Mouse (Mus musculus) layer of hippocampus, postnatal 10 days (tissue): ENCODE measurements around the gene Bcl3. TPM values are rescaled to one million over a fixed set of nuclear protein-coding genes. Genes with fewer than 3 reads are reported as not detected.

Experiments used
- DNase-seq, 2 experiments: peaks; one replicate each; pipeline ENCODE4 v3.0.0; 2021; ENCODE audit warnings: low spot score in 2 of 2
- long read RNA-seq: library from polyadenylated mRNA; stranded (forward); transcript quantifications from one replicate; pipeline ENCODE4 v2.0.0, GENCODE M21; 2023
- total RNA-seq, 2 experiments: library from RNA; stranded (reverse); gene quantifications; 2 replicates each; pipeline ENCODE4 v1.2.3; 2021

Bcl3 gene
- under 1 TPM; 0.85 to 0.87 TPM for total RNA-seq
- long read RNA-seq = 0 reads

DNA sequence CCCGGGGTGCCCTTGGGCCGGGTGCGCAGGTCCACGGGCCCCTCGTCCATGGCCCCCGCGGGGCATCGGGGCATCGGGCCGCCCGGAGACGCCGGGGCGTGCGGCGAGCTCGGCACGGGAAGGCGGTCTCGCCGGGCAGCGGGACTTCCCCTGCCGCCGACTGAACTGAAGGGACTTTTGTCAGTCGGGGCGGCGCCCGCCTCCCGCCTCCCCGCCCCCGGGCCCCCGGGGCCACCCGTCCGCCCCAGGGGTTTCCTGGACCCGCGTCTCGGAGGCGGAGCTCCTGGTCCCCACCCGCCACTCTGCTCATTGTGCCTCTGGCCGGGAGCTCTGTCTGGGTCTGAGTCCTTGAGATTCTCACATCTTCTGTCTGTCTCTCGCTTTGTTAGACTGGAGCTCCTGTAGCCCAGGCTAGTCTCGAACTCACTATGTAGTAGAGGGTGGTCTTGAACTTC lies at the start of gene Bcl3:
TSS of gene Bcl3 (minus strand) at position 167 of the 455 bp plus-strand sequence.
- DNase-seq = no peak

DNA sequence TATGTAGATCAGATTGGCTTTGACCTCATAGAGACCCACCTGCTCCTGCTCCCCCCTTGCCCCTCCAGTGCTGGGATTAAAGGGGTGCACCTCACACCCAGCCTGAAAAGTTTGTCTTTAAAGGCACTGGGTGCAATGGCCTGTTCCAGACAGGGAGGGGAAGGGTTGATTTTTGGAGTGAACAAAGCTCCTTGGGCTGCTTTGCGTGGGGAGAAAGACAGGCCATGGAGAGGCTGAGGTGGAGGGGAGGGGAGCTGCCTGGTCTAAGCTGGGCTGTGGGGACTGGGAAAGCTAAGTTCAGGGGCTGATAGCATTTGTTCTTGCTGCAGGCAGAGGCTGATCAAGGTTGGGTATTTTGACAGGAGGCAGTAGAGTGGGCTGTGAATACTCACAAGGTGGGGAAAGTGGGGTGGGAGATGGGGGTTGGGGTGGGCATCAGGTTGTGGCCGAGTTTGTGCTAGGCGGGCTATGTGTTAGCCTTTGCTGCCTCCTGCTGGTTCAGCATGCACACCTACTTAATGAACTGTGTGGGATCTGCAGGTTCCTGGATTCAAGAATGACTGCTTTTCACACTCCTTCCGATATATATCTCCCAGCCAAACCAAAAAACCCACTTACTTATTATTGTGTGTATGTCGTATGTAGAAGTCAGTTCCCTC lies 49.5 kb upstream of the Bcl3 start:
- peak in 1 of 2 experiments; percentile 34 for DNase-seq

DNA sequence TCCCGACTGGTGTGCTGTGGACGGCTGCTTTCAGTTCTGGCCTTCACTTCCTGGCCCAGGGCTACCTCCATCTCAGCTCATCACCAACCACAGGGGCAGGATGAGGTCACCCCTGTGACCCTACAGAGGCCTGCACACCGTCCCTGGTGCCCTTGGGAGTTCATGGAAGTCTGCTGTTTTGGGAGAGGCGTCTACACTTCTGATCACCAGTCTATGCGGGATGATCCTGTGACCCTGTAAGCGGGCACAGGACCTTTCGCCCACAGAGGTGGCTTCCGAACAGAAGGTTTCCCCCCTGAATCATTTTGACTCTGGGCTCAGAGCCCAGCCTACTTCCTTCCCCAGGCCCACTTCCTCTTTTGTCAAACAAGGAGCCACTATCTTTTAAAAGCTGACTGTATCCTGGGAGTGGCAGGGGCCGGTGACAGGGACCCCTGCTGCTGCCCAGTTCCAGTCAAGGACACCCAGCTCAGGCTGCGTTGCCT lies 48.6 kb upstream of the Bcl3 start:
- DNase-seq = no peak

DNA sequence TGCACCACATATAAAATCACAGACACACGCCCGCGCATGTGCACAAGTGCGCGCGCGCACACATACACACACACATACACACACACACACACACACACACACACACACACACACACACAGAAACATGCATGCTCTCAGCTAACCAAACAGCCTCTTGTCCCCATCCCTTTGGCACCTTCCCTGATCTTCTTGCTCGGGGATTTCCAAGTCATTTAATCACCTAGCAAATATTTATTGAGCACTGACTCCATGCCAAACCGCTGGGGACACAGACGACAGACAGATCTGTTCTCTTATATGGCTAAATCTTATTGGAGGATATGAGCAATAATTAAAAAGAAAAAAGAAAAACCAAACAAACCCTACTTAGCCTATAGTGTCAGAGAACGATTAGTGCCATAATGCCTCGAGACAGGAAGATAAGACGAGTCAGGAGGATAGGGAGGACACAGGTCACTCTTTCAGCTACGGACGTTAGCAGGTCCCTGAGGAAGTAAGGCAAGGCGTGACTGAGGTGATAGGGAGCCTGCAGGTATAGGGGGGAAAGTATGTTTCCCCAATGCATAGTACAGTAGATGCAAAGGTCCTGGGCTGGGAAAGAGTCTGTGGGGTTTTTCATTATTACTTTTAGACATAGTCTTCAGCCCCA lies 45.3 kb upstream of the Bcl3 start:
- DNase-seq = no peak

DNA sequence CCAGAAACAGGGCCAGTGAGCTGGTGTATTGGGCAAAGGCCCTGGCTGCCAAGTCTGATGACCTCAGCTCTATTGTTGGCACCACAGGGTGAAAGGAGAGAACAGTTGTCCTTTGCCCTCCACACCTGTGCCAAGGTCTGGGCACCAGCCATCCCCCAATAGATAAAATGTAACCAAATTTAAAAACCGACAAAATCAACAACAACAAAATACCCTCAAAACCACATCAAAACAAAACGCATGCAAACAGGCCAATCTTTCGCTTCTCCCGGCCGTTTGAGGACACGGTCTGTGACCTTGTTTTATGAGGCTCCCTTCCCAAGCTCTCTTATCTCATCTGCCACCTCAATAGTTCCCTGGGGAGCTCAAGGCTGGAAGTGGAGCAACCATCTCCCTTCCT lies 43.9 kb upstream of the Bcl3 start:
- no peak for DNase-seq

DNA sequence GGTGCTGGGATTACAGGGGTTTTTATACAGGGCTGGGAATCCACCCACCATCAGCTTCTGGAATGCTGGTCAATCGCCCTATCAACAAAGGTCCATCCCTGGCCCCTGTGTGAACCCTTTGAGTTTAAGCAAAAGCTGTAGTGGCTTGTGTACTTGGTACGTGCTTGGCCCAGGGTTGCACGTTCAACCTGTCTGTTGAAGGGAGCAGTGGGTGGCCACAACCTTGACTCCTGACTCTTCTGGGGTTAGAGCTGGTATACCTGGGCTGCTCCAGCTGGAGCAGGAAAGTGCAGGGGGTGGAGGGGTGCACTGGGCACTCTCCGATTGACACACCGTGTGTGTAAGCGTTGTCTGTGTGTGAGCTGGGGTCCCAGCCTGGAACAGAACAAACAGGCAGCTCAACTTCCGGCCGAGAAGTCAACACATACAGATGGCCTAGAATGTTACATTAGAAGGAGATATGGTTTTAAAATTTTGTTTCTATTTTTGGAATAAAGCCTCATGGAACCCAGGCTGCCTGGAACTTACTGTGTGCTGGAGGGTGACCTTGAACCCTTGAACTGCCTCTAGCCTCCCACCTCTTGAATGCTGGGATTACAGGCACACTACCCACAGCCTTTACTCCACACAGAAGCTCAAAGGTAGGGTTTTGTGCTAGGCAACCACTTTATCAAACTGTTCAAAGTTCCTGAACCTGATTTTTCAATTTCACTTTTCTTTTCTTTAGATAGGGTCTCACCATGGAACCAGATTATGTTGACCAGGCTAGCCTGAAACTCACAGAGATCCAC lies 42.9 kb upstream of the Bcl3 start:
- DNase-seq = no peak

DNA sequence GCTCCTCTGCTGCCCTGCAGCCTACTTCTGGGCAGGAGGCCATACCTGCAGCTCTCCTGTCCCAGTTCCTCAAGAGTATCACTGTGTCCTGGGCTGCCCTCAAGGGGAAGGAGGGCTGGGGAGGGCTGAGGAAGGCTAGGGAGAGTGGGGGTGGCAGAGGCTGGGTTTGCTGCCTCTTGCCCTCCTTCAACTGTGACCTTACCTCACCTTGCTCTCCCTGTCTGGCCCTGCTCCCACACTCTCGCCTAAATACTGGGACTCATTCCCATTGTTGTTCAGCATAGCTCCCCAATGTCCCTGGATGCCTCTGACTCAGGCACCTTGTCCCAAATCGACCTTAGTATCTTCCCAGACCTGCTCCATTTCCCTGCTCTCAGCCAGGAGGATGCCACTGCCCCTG lies 41.7 kb upstream of the Bcl3 start:
- no peak for DNase-seq

DNA sequence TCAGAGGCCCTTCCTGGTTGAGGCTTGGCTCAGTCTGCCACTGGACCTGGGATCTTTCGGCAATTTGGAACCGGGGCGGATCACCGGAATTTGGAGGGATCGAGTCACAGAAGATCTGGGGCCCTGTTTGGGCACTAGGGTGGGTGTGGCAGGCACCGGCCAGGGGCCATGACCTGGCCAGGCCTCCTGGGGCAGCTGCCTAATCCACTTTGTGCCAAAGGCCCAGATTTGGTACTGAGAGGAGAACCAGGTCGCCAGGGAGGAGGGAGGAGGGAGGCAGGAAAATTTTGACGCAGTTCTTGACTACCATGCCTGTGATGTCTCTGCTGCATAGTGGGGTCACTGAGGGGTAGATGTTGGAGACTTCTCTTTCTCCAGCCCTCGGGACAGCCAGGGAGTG lies 38.6 kb upstream of the Bcl3 start, which contains the start of gene Ceacam16:
TSS of gene Ceacam16 (minus strand) at position 101 of the 400 bp plus-strand sequence.
- DNase-seq = no peak

DNA sequence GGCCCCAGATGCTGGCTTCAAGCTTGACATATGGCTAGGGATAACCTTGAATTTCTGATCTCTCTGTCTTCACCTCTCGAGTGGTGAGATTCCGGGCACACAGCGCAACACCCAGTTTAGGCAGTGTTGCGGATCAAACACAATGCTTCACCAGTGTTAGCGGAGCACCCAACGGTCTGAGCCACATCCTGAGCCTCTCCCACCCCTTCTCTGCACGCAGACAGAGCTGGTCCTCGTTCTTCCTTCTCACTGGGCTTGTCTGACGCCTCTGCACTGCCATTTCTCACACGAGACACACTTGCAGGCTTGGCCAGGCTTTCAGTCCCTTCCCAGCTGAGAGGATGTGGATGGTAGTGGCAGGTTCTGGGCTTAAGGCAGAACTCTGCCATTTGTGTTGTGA lies 37.2 kb upstream of the Bcl3 start:
- DNase-seq = no peak

DNA sequence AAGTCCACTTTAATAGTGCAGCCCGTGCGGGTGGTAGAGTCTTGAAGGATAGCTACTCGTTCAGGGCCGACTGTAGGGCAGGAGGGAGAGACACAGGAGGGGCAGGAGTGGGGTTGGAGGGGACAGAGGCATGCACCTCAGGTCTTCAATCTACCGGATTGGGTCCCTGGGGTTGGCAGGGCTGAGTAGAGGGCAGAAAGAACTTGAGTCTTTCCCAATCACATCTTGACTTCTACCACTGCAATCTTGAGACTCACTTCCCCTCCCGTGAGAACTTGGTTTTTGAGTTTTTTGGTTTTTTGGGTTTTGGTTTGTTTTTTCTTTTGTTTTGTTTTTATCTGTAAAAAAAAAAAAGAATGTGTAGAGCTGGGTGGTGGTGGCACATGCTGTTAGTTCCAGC lies 33.7 kb upstream of the Bcl3 start:
- DNase-seq = no peak

DNA sequence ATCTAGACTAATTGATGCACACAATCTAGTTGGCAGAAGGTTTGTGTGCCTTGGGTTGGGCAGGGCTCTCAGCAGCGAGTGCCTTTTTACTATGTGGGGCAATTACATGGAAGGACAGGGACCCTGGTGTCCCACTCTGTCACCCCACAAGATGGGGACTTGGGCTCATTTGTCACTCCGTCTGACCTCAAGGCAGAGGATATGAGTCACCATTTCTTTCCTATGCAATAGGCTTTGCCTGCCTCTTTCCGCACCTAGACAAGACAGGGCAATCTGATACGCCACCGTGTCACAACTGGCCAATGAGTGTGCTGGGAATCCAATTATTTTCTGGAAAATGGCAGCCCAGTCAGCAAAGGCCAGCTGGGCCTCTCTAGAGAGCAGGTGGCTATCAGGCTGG lies 33.1 kb upstream of the Bcl3 start:
- no peak for DNase-seq

DNA sequence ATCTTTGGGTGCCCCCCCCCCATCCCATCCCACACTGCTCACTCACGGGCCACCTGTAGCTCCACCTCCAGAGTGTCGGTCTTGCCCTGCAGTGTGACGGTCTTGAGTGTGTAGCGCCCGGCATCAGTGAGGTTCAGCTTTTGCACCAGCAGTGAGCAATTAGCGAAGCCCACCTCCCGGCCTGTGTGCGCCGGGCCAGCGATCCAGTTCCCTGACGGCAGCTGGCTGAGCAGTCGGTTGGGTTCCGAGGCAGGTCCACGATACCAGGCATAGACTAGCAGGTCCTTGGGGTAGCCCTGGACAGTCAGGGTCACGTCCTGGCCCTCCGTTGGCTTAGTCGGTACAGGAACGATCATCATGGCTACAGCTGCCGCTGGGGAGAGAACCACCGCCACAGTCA lies 31.0 kb upstream of the Bcl3 start:
- no peak for DNase-seq

DNA sequence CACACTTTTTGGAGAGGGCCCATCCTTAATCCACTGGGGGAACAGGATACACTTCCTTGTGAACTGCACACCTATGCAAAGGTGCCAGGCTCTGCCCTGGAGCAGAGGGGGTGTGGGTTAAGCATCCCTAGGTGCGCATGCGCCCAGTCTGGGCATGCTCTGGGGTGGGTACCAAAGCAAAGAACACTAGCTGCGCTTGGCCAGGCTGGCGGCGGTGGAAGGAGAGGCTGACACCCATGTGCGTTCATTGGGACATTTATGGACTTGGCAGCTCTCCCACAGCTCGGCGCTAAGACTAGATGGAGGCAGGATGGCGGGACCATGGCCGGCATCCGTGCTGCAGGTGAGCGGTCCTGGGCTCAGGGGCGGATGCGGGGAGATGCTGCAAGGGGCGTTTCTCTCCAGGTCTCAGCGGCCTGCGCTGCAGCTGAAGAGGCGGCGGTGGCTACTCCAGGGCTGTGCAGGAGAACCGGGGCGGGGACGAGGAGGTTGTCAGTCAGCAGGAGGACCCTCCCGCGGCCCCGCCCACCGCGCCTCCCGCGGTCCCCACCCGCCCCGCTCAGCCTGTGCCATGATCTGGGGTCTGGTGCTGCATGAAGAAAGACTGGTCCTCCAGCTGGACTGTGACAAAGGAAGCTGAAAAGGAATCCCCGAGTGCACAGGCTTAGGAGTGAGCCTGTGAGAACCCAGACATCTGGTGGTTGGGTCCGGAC lies 29.4 kb upstream of the Bcl3 start, which contains the start of gene Gm19345:
TSS of gene Gm19345 (plus strand) at position 146 of the 713 bp plus-strand sequence.
- DNase-seq = peak; percentile 29 to 54

DNA sequence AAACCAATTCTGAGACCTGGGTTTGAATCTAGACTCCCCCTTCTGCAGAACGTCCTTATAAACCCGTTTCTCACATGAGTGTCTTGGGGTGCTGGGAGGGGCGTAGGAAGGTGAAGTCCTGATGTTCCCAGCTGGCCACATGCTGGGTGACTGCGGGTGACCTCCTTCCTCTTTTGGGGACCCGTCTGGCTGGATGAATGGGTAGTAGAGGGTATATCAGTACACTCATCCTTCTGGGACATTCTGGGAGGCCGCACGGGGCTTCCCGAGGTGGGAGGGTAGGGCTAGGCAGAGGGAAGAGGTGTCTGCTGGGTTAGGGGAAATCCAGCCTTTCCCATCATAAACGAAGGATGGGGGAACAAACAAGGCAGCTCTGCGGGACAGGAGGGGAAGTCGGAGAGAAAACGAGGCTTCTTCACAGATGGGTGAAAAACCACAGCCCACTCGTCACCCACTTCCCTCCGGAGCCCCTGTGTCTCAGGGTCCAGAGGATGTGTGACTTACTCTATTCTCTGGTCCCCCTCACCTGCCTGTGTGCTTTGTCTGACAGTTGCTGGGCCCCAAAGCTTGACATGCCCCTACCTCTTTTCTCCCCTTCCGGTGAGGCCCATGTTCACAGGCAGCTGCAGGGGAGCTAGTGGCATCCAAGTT lies 22.1 kb upstream of the Bcl3 start:
- no peak for DNase-seq

DNA sequence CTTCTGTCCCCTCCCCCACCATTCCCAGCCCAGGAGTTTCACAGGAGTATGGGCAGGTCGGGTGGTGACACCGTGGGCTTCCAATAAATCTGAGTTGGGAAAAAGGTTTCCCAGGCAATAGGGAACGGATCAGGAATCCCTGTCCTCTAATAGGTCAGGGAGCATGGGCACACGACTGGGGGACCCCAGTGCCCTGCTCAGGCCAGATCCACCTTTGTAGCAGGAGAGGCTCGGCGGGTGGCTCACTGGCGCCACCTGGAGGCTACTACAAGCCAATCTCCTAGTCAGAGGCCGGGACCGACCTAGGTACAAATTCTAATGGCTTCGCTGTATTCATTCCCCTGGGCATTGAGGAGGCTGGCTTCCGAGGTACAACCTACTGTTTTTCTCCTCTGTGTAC lies 21.0 kb upstream of the Bcl3 start:
- peak; percentile 67 to 70 for DNase-seq

DNA sequence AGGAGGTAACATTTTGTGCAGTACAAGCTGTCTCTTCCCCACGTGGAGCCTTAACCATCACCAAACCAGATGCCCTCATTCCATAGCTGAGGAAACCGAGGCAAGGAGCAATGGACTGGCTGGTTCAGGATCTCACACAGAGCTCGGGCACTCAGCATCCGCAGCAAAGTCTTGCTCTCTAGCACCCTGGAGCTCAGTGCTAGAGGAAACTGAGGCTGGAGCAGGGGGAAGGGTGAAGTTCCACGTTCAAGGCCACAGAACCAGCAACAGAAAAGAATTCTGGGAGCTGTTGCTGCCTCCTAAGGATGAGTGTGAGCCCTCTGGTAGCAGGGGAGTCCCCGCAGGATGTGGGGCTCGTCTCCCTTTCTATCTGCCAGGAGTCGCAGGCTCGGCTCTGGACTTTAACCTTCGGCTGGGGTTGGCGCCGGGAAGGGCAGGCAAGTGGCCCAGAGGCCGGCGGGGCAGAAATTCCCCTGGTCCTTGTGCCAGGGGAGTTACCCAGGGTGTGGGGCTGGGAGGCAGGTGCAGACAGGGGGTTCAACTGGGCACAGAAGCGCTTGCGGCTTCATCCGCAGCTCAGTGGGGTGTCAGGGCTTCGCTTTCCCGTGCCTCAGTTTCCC lies 20.4 kb upstream of the Bcl3 start:
- no peak for DNase-seq

DNA sequence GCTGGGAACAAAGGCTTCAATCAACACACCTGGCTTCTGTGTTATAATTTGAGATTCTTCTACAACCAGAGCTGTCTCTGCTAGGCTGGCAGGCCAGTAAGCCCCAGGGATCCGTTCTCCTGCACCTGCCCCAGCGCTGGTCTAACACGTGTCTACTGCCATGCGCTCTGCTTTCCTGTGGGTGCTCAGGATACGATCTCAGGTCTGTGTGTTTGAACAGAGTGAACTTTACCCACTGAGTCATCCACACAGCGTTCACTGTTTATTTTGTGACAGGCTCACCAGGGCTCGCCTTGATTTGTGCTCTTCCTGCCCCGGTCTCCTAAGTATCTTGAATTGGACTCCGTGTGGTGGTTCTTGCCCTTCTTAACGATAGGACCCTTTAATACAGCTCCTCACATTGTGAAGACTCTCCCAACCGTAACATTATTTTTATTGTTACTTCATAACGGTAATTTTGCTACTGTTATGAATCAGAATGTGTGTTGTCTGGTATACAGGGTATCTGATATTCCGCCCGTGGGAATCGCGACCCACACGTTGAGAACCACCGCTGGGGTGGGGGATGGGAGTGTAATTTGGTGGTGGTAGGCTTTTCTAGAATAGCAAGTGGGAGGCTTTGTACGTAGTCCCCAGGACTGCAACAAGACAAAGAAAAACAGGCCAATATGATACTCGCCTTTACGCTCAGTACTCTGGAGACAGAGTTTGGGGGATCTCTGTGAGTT lies 19.3 kb upstream of the Bcl3 start:
- DNase-seq = no peak

DNA sequence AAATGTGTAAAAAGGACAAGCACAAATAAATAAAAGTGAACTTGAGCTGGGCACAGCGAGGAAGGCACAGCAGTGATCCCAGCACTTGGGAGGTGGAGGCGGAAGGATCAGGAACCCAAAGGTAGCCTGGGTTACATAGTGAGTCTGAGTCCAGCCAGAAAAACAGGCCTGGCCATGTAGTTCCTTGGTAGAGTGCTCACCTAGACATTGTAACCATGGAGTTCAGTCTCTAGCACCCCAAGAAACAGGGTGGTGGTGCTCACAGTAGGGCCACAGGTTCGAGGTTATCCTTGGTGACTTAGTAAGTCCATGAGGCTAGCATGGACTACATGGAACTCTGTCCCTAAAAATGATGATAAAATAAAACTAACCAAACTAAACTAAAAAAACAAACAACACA lies 18.4 kb upstream of the Bcl3 start:
- DNase-seq = no peak

DNA sequence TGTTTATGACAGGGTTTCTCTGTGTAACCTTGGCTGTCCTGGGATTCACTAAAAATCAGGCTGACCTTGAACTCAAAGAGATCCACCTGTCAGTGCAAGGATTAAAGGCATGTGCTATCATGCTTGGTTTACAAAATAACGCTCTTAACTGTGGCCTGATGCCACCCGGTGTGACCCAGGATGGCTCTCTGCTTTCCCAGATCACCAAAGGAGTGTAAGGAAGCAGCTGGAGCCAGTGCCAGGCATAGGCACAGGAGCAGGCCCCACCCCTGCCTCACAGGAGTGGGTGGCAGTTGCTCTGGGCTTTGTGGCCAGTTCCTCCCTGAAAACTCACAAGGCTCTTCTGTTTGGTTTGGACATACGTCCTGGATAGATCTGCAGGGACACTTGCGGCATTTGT lies 17.8 kb upstream of the Bcl3 start:
- DNase-seq = no peak

DNA sequence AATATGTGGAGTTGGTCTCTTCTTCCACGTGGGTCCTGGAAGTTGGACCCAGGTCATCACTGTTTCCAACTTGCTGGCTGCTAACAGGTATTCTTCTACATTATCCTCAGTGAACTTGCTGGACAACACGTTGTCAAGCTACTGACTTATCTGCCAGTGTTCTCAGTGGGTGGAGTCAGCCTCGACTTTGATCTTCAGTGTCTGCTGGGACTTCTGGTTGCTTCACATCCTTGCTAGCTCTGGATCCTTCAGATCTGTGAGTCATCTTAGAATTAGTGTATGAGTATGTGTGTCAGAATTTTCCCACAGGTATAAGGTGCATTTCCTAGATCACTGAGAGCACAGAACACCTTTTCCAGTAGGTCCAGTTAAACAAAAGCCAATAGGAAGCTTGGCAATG lies 14.3 kb upstream of the Bcl3 start:
- no peak for DNase-seq
